Mouse (Mus musculus): Measurements from ENCODE around the gene Zfp513. TPM values are rescaled to one million over a fixed set of nuclear protein-coding genes. Genes with fewer than 3 reads are reported as not detected.

The Zfp513 gene
- polyA plus RNA-seq, 1 experiment from 2014 or later: 6.6 TPM

- no peak for TF ChIP-seq CTCF (IDR thresholded peaks at IDR 0.05)
- no peak for TF ChIP-seq EP300 (IDR thresholded peaks at IDR 0.05)
- Histone ChIP-seq H3K27ac (ENCODE audit: low read length) (no peak overlapping the region), H3K36me3 (ENCODE audit: insufficient read depth, low read length) (peaks cover 60% of the 10 kb centered on the region), H3K4me1 (ENCODE audit: insufficient read depth, low read depth, low read length) (no peaks in the 10 kb centered on the region), H3K9ac (replicated peaks; ENCODE audit: low read depth) (no peak overlapping the region), H3K4me2 (replicated peaks; ENCODE audit: low read depth, low read length) (no peak overlapping the region), H3K9me3 (ENCODE audit: low read length) (no peaks in the 10 kb centered on the region), H3K4me3 (ENCODE audit: low read depth, low read length) (no peak overlapping the region), H3K27me3 (replicated peaks; ENCODE audit: insufficient read depth, low read length) (no peaks in the 10 kb centered on the region)
- ATAC-seq (no peak), DNase-seq (ENCODE audit: low spot score) (no peak)
Observed at GRCm38 (mm10) chr5:31162462-31162861, 39.6 kb downstream of the Zfp513 start.

GRCm38 (mm10) chr5:31154152-31154553 lies 48.0 kb downstream of the Zfp513 start, which contains the start of gene Mpv17:
Mpv17 (minus strand) TSS chr5:31154251.
- TF ChIP-seq EP300 (IDR thresholded peaks at IDR 0.05) (no peak), CTCF (IDR thresholded peaks at IDR 0.05) (no peak)
- Histone ChIP-seq H3K27ac (ENCODE audit: low read length) (peak within 1 kb of the TSS; percentile 81), H3K9me3 (ENCODE audit: low read length) (no peaks in the 10 kb centered on the region), H3K4me1 (ENCODE audit: insufficient read depth, low read depth, low read length) (peaks cover 8% of the 10 kb centered on the region; the same call in 1 of the 2 replicates), H3K36me3 (ENCODE audit: insufficient read depth, low read length) (peaks cover 19% of the 10 kb centered on the region), H3K9ac (replicated peaks; ENCODE audit: low read depth) (peak within 1 kb of the TSS; percentile 73), H3K27me3 (replicated peaks; ENCODE audit: insufficient read depth, low read length) (no peaks in the 10 kb centered on the region), H3K4me3 (ENCODE audit: low read depth, low read length) (peak within 1 kb of the TSS; percentile 63), H3K4me2 (replicated peaks; ENCODE audit: low read depth, low read length) (peak within 1 kb of the TSS; percentile 64)
- DNase-seq (ENCODE audit: low spot score): peak; percentile 97
- ATAC-seq: peak; percentile 98
- WGBS: under 1% methylated on average over 19 of the region's 19 CpGs

GRCm38 (mm10) chr5:31153516-31154151 lies 48.5 kb downstream of the Zfp513 start:
- Histone ChIP-seq H3K27ac (ENCODE audit: low read length) (peak overlapping the region; percentile 81; the same call in 1 of the 2 replicates), H3K27me3 (replicated peaks; ENCODE audit: insufficient read depth, low read length) (no peaks in the 10 kb centered on the region), H3K9me3 (ENCODE audit: low read length) (no peaks in the 10 kb centered on the region), H3K4me2 (replicated peaks; ENCODE audit: low read depth, low read length) (peak overlapping the region; percentile 64), H3K4me3 (ENCODE audit: low read depth, low read length) (peak overlapping the region; percentile 63), H3K4me1 (ENCODE audit: insufficient read depth, low read depth, low read length) (peaks cover 8% of the 10 kb centered on the region; the same call in 1 of the 2 replicates), H3K36me3 (ENCODE audit: insufficient read depth, low read length) (peaks cover 16% of the 10 kb centered on the region), H3K9ac (replicated peaks; ENCODE audit: low read depth) (peak overlapping the region; percentile 73)
- 27% methylated on average over 6 of the region's 6 CpGs for WGBS
- TF ChIP-seq CTCF (IDR thresholded peaks at IDR 0.05) (no peak), EP300 (IDR thresholded peaks at IDR 0.05) (no peak)
- DNase-seq (ENCODE audit: low spot score) (no peak), ATAC-seq (peak; percentile 16)

GRCm38 (mm10) chr5:31151746-31152145 lies 50.4 kb downstream of the Zfp513 start:
- H3K4me2 ChIP-seq (replicated peaks; ENCODE audit: low read depth, low read length): no peak overlapping the region
- 73% methylated on average over 3 of the region's 3 CpGs for WGBS
- TF ChIP-seq CTCF (IDR thresholded peaks at IDR 0.05): peak; percentile 36; the same call in 1 of the 2 replicates
- no peak for TF ChIP-seq EP300 (IDR thresholded peaks at IDR 0.05)
- no peak overlapping the region for H3K4me3 ChIP-seq (ENCODE audit: low read depth, low read length)
- no peaks in the 10 kb centered on the region for H3K9me3 ChIP-seq (ENCODE audit: low read length)
- no peak overlapping the region for H3K9ac ChIP-seq (replicated peaks; ENCODE audit: low read depth)
- H3K36me3 ChIP-seq (ENCODE audit: insufficient read depth, low read length): peaks cover under 1% of the 10 kb centered on the region; the same call in 1 of the 2 replicates
- no peaks in the 10 kb centered on the region for H3K27me3 ChIP-seq (replicated peaks; ENCODE audit: insufficient read depth, low read length)
- H3K4me1 ChIP-seq (ENCODE audit: insufficient read depth, low read depth, low read length): peaks cover 8% of the 10 kb centered on the region; the same call in 1 of the 2 replicates
- ATAC-seq: no peak
- DNase-seq (ENCODE audit: low spot score): peak; percentile 14
- H3K27ac ChIP-seq (ENCODE audit: low read length): no peak overlapping the region

DNA sequence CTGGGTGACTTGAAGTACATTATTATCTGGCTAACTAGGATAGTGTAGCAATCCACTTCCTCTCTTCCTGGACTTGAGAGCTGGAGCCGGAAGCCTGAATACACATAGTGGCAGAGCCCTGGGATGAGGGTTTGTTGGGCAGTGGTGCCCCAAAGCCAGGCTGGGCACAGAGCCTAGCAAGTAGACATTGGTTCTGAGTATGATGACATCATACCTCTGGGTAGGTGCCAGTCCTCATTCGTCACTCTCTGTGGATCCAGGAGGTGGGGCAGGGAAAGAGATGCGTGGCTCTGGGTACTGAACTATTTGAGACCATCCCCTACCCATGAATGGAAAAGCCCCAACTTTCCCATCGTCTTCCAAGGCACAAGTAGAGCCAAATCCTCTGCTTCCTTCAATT lies 52.3 kb downstream of the Zfp513 start:
- Histone ChIP-seq H3K9me3 (ENCODE audit: low read length) (no peaks in the 10 kb centered on the region), H3K27ac (ENCODE audit: low read length) (no peak overlapping the region), H3K36me3 (ENCODE audit: insufficient read depth, low read length) (no peaks in the 10 kb centered on the region), H3K4me2 (replicated peaks; ENCODE audit: low read depth, low read length) (no peak overlapping the region), H3K4me1 (ENCODE audit: insufficient read depth, low read depth, low read length) (peaks cover 8% of the 10 kb centered on the region; the same call in 1 of the 2 replicates), H3K9ac (replicated peaks; ENCODE audit: low read depth) (no peak overlapping the region), H3K4me3 (ENCODE audit: low read depth, low read length) (no peak overlapping the region), H3K27me3 (replicated peaks; ENCODE audit: insufficient read depth, low read length) (no peaks in the 10 kb centered on the region)
- ATAC-seq: no peak
- 58% methylated on average over 4 of the region's 4 CpGs for WGBS
- TF ChIP-seq CTCF (IDR thresholded peaks at IDR 0.05): no peak
- no peak for TF ChIP-seq EP300 (IDR thresholded peaks at IDR 0.05)
- peak; percentile 8 for DNase-seq (ENCODE audit: low spot score)

Other genes with a start within 250 kb of the Zfp513 start
- 76.5 and 79.7 TPM in 2 replicates for gene Preb, start 241.9 kb downstream of the Zfp513 start, polyA plus RNA-seq (2015; fragmentation: Nextera tagmentation; extraction: Ambion mirVana)
- 0.44 and 0.49 TPM in 2 replicates for gene Tcf23, start 233.6 kb downstream of the Zfp513 start, polyA plus RNA-seq (2015; fragmentation: Nextera tagmentation; extraction: Ambion mirVana)
- gene Atraid, start 154.0 kb downstream of the Zfp513 start, polyA plus RNA-seq (2015; fragmentation: Nextera tagmentation; extraction: Ambion mirVana): 260 and 289 TPM in 2 replicates
- gene Slc5a6, start 153.4 kb downstream of the Zfp513 start, polyA plus RNA-seq (2015; fragmentation: Nextera tagmentation; extraction: Ambion mirVana): 3.4 and 3.6 TPM in 2 replicates
- gene Cad, start 147.5 kb downstream of the Zfp513 start, polyA plus RNA-seq (2015; fragmentation: Nextera tagmentation; extraction: Ambion mirVana): 4.1 and 4.2 TPM in 2 replicates
- not detected in 2 replicates for gene Dnajc5g, start 96.0 kb downstream of the Zfp513 start, polyA plus RNA-seq (2015; fragmentation: Nextera tagmentation; extraction: Ambion mirVana)
- not detected in 2 replicates for gene Slc30a3, start 94.1 kb downstream of the Zfp513 start, polyA plus RNA-seq (2015; fragmentation: Nextera tagmentation; extraction: Ambion mirVana)
- gene Trim54, start 85.6 kb downstream of the Zfp513 start, polyA plus RNA-seq (2015; fragmentation: Nextera tagmentation; extraction: Ambion mirVana): 0.49 and 0.55 TPM in 2 replicates
- not detected in 2 replicates for gene Ucn, start 63.5 kb downstream of the Zfp513 start, polyA plus RNA-seq (2015; fragmentation: Nextera tagmentation; extraction: Ambion mirVana)
- 38.2 and 53.6 TPM in 2 replicates for gene Mpv17, start 48.1 kb downstream of the Zfp513 start, polyA plus RNA-seq (2015; fragmentation: Nextera tagmentation; extraction: Ambion mirVana)
- 0.73 TPM in 1 of 2 replicates, not detected in the other for gene Gm29609, start 22.4 kb downstream of the Zfp513 start, polyA plus RNA-seq (2015; fragmentation: Nextera tagmentation; extraction: Ambion mirVana)
- 24.2 and 26.2 TPM in 2 replicates for gene Gtf3c2, start 22.2 kb downstream of the Zfp513 start, polyA plus RNA-seq (2015; fragmentation: Nextera tagmentation; extraction: Ambion mirVana)
- 103 and 106 TPM in 2 replicates for gene Snx17, start 9.1 kb downstream of the Zfp513 start, polyA plus RNA-seq (2015; fragmentation: Nextera tagmentation; extraction: Ambion mirVana)
- 44.4 and 45.0 TPM in 2 replicates for gene Eif2b4, start 8.9 kb downstream of the Zfp513 start, polyA plus RNA-seq (2015; fragmentation: Nextera tagmentation; extraction: Ambion mirVana)
- gene Ppm1g, start 18.4 kb upstream of the Zfp513 start, polyA plus RNA-seq (2015; fragmentation: Nextera tagmentation; extraction: Ambion mirVana): 77.6 TPM in 2 replicates
- gene Nrbp1, start 38.6 kb upstream of the Zfp513 start, polyA plus RNA-seq (2015; fragmentation: Nextera tagmentation; extraction: Ambion mirVana): 125 and 131 TPM in 2 replicates
- gene Gm9970, start 38.9 kb upstream of the Zfp513 start, polyA plus RNA-seq (2015; fragmentation: Nextera tagmentation; extraction: Ambion mirVana): 0.45 and 0.62 TPM in 2 replicates
- 44.5 and 50.4 TPM in 2 replicates for gene Krtcap3, start 49.4 kb upstream of the Zfp513 start, polyA plus RNA-seq (2015; fragmentation: Nextera tagmentation; extraction: Ambion mirVana)
- 24.2 and 25.6 TPM in 2 replicates for gene Ift172, start 88.8 kb upstream of the Zfp513 start, polyA plus RNA-seq (2015; fragmentation: Nextera tagmentation; extraction: Ambion mirVana)
- gene Fndc4, start 93.8 kb upstream of the Zfp513 start, polyA plus RNA-seq (2015; fragmentation: Nextera tagmentation; extraction: Ambion mirVana): 9.7 and 11.8 TPM in 2 replicates
- 0.08 TPM in 1 of 2 replicates, not detected in the other for gene Gckr, start 95.1 kb upstream of the Zfp513 start, polyA plus RNA-seq (2015; fragmentation: Nextera tagmentation; extraction: Ambion mirVana)